Mouse (Mus musculus): Measurements from ENCODE around the gene Otos. TPM values are rescaled to one million over a fixed set of nuclear protein-coding genes. Genes with fewer than 3 reads are reported as not detected.

The Otos gene
- polyA plus RNA-seq, 1 experiment, result 0.14 TPM

GRCm38 (mm10) chr1:92607711-92608110, 40.9 kb downstream of the Otos start:
- DNase-seq (ENCODE audit: low spot score), result no peak

GRCm38 (mm10) chr1:92605482-92605881, 43.2 kb downstream of the Otos start, which contains the start of gene Olfr1410:
Olfr1410 (plus strand) TSS chr1:92605782.
- no peak for DNase-seq (ENCODE audit: low spot score)

- no peak for DNase-seq (ENCODE audit: low spot score)
These were observed 52.6 kb downstream of the Otos start for GRCm38 (mm10) chr1:92596019-92596418.

Other genes with a start within 250 kb of the Otos start
- gene Ndufa10, start 175.0 kb downstream of the Otos start, polyA plus RNA-seq (2012; rRNA removed), result 94.5 and 96.3 TPM in 2 replicates
- not detected in 2 replicates for gene Olfr1416, start 163.7 kb downstream of the Otos start, polyA plus RNA-seq (2012; rRNA removed)
- gene Olfr1415, start 152.7 kb downstream of the Otos start, polyA plus RNA-seq (2012; rRNA removed), result not detected in 2 replicates
- not detected in 2 replicates for gene Olfr1414, start 130.2 kb downstream of the Otos start, polyA plus RNA-seq (2012; rRNA removed)
- gene Olfr1413, start 77.5 kb downstream of the Otos start, polyA plus RNA-seq (2012; rRNA removed), result not detected in 2 replicates
- gene Olfr1412, start 63.1 kb downstream of the Otos start, polyA plus RNA-seq (2012; rRNA removed), result not detected in 2 replicates
- not detected in 2 replicates for gene Olfr1411, start 54.4 kb downstream of the Otos start, polyA plus RNA-seq (2012; rRNA removed)
- not detected in 2 replicates for gene Olfr1410, start 43.1 kb downstream of the Otos start, polyA plus RNA-seq (2012; rRNA removed)
- gene Olfr12, start 31.1 kb downstream of the Otos start, polyA plus RNA-seq (2012; rRNA removed), result not detected in 2 replicates
- gene Cops9, start 6.9 kb downstream of the Otos start, polyA plus RNA-seq (2012; rRNA removed), result 247 and 282 TPM in 2 replicates
- 14.0 and 18.3 TPM in 2 replicates for gene Gpc1, start 182.8 kb upstream of the Otos start, polyA plus RNA-seq (2012; rRNA removed)